Mouse (Mus musculus) NIH3T3 (cell line): ENCODE data around the gene Smurf2.

Experiments used
- DNase-seq: peaks from one replicate; pipeline ENCODE4 v3.0.0-alpha.2; 2012; ENCODE audit warnings: low read depth

Smurf2 gene

GRCm38 (mm10) chr11:106920551-106921379 lies at the start of gene Smurf2:
TSS of gene Smurf2 (minus strand) at chr11:106920715.
- peak; percentile 93 for DNase-seq

DNA sequence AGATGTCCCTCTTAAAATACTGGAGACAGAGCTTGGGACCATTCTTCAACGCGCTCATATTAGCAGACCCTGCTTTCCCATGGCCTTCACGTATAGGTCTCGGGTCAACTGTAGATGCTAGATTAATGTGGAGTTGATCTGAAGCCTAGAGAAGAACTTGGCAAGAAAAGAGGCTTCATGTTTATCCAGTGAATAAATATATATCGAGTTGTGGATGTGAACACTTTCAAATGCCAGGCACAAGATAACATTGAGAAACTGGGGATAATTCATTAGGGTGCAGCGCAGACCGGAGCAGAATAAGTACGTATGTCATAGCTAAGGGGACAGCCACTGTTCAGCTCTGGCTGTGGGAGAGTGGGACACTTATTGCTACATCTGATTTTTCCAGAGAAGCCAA lies 49.3 kb upstream of the Smurf2 start:
- no peak for DNase-seq

- peak; percentile 83 for DNase-seq
Observed at GRCm38 (mm10) chr11:106967630-106968029, 47.1 kb upstream of the Smurf2 start.

DNA sequence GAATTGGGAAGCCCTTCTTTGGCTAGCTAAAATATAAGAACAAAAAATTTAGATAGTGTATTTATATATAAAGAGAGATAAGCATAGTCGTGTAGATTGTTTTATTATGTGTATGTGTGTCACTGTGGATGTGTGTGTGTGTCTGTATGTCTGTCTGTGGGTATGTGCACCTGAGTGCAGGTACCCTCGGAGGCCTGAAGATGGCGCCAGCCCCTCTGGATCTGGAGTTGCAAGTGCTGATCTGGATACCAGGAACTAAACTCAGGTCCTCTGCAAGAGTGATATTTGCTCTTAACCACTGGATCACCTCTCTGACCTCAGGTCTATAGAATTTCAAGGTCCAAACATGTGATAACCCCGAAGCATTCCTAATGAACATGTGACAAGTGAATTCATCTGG lies 45.4 kb upstream of the Smurf2 start:
- no peak for DNase-seq

DNA sequence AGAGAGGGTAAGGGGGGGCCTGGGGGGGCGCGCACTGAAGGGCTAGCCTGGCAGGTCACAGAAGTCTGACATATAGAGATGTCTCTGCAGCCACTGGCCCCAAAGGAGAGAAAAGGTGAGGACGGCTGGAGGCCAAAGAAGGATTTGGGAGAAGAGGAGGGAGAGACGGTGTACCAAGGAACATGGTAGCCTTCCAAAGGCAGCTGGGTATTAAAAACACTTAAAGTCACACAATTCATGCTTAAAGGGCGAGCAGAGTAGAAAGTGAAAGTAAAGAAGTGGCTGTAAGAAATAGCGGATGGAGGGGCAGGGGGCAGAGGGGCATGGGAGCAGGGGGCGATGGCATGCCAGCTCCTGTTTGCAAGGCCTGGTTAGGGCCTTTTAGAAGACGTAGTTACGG lies 41.8 kb upstream of the Smurf2 start:
- no peak for DNase-seq

DNA sequence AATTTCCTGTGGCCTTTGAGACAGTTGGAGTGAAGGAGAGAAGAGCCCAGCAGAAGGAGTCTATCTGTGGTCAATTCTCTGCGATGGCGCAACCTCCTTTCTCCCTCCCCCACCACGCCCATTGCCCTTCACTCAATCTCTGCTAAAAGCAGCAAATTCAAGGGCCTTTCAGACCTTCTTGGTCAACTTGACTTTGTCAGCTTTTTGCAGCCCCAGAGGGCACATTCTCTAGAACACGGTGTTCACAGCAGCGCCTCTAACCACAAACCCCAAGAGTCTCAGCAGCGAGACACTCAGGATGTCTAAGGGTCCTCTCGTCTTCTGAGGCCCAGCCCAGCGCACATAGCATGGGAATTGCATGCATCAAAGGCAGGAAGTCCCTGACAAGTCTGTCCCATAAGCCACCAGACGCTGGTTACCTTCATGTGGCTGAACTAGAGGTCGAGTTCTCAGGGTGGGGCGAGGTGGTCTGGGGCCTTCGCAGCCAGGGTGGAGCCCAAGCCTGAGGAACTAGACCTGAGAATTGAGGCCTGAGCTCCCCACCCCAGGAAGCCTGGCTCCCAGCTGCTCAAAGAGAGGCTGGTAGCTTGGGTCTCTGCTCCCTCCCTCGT lies 41.1 kb upstream of the Smurf2 start:
- DNase-seq = peak; percentile 63

DNA sequence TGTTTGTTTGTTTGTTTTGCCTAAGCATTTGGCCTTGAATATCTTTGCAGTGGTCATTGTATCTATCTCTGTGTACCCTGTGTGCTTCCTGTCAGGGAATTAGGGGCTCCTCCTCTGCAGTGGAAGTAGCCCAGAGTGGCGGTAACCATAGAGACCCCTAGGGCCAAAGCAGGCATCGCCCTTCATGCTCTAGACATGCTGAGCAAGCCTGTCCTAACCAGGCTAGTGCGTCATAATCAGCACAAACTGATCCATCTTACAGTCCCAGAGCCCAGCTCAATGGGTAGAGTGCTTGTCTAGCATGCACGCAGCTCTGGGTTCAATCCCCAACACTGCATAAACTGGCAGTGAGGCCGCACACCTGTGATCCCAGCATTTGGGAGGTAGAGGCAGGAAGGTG lies 38.6 kb upstream of the Smurf2 start:
- no peak for DNase-seq

- DNase-seq = no peak
Observed at GRCm38 (mm10) chr11:106958407-106959071, 38.0 kb upstream of the Smurf2 start.

- peak; percentile 93 for DNase-seq
Observed at GRCm38 (mm10) chr11:106957271-106957980, 36.9 kb upstream of the Smurf2 start.

- peak; percentile 53 for DNase-seq
Observed at GRCm38 (mm10) chr11:106954566-106954965, 34.1 kb upstream of the Smurf2 start.

- peak; percentile 86 for DNase-seq
Observed at GRCm38 (mm10) chr11:106954116-106954515, 33.6 kb upstream of the Smurf2 start.

DNA sequence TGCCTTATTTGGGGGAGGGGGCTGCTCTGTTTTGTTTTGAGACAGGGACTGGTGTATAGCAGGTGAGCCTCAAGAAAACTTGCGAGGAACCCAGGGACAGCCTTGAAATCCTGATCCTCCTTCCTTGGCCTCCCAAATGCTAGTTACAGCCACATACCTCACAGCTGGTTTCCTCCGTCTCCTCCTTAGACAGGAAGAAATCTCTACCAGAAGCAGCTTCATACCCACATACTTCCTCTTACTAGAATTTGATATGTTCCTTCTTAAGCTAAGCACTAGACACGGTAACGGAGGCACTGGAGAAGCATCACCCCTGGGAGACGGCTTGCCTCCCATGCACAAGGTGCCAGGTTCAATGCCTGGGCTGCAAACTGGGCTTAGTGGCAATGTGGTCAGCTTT lies 16.8 kb upstream of the Smurf2 start:
- DNase-seq = no peak

GRCm38 (mm10) chr11:106930366-106930765 lies 9.9 kb upstream of the Smurf2 start:
- DNase-seq = peak; percentile 88

- peak; percentile 40 for DNase-seq
Observed at GRCm38 (mm10) chr11:106928935-106929334, 8.4 kb upstream of the Smurf2 start.

DNA sequence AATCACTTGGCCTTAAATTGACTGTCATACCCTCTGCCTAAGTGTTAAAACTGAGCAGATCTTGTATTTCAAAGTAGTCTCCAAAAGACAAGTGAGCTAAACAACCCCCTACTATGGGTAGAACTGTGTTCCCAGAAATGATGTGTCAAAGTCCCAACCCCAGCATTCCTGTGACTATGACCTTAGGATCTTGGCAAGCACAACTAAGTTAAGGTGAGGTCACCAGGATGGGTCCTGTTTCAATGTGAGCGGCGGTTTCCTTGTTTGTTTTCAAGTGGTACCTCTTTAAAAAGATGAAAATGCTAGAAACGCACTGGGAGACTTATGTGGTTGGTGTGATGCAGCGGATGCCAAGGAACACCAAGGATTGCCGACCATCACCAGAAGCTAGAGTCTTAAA lies 7.4 kb upstream of the Smurf2 start:
- no peak for DNase-seq

DNA sequence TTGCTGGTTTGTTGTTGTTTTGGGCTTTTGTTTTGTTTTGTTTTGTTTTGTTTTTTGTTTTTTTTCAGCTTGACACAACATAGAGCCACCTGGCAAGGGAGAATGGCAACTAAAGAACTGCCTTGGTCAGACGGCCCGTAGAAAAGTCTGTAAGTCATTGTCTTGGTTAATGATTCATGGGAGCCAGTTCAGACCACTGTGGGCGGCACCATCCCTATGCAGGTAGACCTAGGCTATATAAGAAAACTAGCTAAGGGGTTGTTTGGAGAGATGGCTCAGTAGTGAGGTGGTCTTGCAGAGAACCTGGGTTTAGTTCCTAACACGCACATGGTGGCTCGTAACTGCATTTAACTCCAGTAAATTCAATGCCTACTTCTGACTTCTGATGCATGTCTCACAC lies 6.7 kb upstream of the Smurf2 start:
- no peak for DNase-seq

- DNase-seq = no peak
Observed at GRCm38 (mm10) chr11:106926732-106927131, 6.2 kb upstream of the Smurf2 start.

DNA sequence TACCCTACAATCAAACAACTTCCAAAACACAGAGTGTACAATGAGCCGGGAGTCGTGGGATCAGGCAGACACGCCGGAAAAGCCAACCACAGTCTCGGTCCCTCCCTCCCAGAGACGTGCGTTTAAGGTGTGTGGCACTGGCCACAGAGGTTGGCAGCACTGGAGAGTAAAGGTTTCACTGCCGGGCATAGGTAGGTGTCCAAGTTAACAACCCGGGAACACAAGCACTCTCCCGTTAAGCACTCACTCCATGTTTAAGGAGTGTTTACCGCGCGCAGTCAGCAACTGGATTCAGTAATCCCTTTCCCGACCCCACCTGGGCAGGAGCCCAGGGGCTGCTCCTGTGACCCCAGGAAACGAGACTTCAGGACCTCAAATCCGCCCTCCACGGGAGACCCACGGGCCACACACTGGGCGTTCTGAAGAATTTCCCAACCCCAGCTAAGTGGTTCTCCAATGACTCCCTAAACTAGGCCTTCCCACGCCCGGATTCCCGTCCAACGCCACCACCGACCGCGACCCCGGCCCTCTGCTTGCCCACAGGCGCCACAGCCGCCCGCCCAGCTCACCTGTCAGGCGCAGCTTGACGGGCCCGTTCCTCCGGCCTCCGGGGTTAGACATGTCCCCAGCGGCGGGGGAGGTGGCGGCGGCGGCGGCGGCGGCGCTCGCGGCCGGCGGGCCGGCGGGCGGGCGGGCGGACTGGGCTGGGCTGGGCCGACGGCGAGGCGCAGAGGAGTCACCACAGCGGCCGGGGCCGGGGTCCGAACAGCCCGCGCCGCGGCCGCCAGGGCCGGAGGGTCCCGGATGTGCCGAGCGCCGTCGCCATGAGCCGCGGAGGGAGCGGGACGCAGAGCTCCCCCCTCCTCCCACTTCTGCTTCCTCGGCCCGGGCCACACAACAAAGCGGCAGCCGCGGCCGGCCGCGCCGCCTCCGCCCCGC lies 634 bp downstream of the Smurf2 start:
- DNase-seq = peak; percentile 58

DNA sequence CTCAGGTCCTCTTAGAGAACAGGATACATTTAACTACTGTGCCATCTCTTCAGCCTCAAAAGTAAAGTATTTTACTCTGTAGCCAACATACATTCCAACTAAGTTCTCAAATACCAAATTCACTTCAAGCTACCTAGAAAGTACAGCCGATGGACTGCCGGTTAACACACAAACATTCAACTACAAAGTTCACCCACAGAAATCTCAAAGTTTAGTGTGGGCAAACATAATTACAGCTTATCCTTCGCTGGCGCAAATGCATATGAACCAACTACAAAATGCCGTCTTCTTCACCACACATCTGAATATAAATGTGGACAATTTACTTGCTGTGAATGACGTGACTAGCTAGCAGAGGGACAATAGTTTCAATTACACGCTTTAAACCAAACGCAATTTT lies 1.6 kb downstream of the Smurf2 start:
- DNase-seq = peak; percentile 10

DNA sequence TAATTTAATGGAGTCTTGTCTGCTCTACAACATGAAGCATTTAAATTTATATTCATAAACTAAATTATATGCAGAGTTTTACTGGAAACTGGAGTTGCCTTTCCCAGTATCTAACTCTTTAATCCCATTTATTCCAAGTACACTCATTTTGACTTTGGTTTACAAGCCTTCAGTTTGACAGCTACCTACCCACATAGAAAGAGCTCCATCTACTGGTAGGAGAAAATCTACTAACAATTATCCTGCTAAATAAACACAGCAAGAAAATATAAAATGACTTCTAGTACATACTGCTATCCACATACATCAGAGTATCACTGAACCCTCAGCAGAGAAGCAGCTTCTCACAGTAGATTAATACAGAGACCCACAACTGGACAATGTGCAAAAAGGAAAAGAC lies 9.3 kb downstream of the Smurf2 start:
- peak; percentile 58 for DNase-seq

- DNase-seq = no peak
Observed at GRCm38 (mm10) chr11:106908016-106908415, 12.5 kb downstream of the Smurf2 start.
